Mouse (Mus musculus) lung, postnatal 0 days (tissue): ENCODE measurements at regions not wholly inside any gene's neighbourhood (a gene's known extent, or its start where the extent isn't known, plus 50 kb on each side); places are given as distances from the start of the nearest gene placed in this dataset.

Experiments used
- ATAC-seq: fragments of 200-750 bp; cut with Nextera tagmentation; 2 replicates; pipeline ENCODE4 v1.8.0; 2017; ENCODE audit warnings: moderate library complexity
- DNase-seq: peaks from one replicate; pipeline ENCODE4 v3.0.0-alpha.2; 2016; ENCODE audit warnings: low spot score
- H3K27ac ChIP-seq: fragments of 300-500 bp; sonication (generic); 2 replicates; pipeline ENCODE4 v1.5.1; 2014; ENCODE audit warnings: antibody characterized with exemption, mild to moderate bottlenecking, low read length, mixed read lengths
- H3K27me3 ChIP-seq: fragments of 300-500 bp; sonication (generic); replicated peaks from 2 replicates; pipeline ENCODE4 v1.6.1; 2014; ENCODE audit warnings: low read length, mixed read lengths; ENCODE audit not compliant: insufficient read depth
- H3K36me3 ChIP-seq: fragments of 300-500 bp; sonication (generic); 2 replicates; pipeline ENCODE4 v1.6.1; 2014; ENCODE audit warnings: low read length, mixed read lengths; ENCODE audit not compliant: insufficient read depth
- H3K4me1 ChIP-seq: fragments of 300-500 bp; sonication (generic); 2 replicates; pipeline ENCODE4 v1.6.1; 2014; ENCODE audit warnings: antibody characterized with exemption, low read depth, low read length, mixed read lengths; ENCODE audit not compliant: insufficient read depth
- H3K4me2 ChIP-seq: fragments of 300-500 bp; sonication (generic); replicated peaks from 2 replicates; pipeline ENCODE4 v1.6.1; 2014; ENCODE audit warnings: low read depth, mild to moderate bottlenecking, low read length, moderate library complexity, mixed read lengths
- H3K4me3 ChIP-seq: fragments of 300-500 bp; sonication (generic); 2 replicates; pipeline ENCODE4 v1.5.1; 2014; ENCODE audit warnings: low read depth, low read length
- H3K9ac ChIP-seq: fragments of 300-500 bp; sonication (generic); replicated peaks from 2 replicates; pipeline ENCODE4 v1.6.1; 2014; ENCODE audit warnings: low read depth, mild to moderate bottlenecking
- H3K9me3 ChIP-seq: fragments of 300-500 bp; sonication (generic); 2 replicates; pipeline ENCODE4 v1.6.1; 2016; ENCODE audit warnings: low read length, mixed read lengths
- CTCF ChIP-seq: IDR thresholded peaks from 2 replicates; pipeline ENCODE4 v1.5.1; 2016; ENCODE audit warnings: antibody characterized with exemption, mild to moderate bottlenecking
- EP300 ChIP-seq: IDR thresholded peaks from 2 replicates; pipeline ENCODE4 v1.6.1; 2016; ENCODE audit warnings: antibody characterized with exemption, mild to moderate bottlenecking, control low read depth
- WGBS: fragments of 180-500 bp; shearing (Covaris S2); extraction: QIAGEN DNeasy Blood & Tissue Kit; methylation state at CpG from one replicate; pipeline ENCODE4 v1.1.7; 2014; 5-methylcytosine and 5-hydroxymethylcytosine counted together

GRCm38 (mm10) chr8:44691140-44691539 is 244.1 kb upstream of the Fat1 start:
- DNase-seq: peak; percentile 30

GRCm38 (mm10) chr8:44692036-44692688 is 243.1 kb upstream of the Fat1 start:
- Histone ChIP-seq H3K27me3 (no peaks in the 10 kb centered on the region), H3K9me3 (no peaks in the 10 kb centered on the region), H3K27ac (no peak overlapping the region), H3K36me3 (no peaks in the 10 kb centered on the region), H3K9ac (no peak overlapping the region), H3K4me1 (no peaks in the 10 kb centered on the region), H3K4me3 (no peak overlapping the region), H3K4me2 (no peak overlapping the region)
- 57% methylated on average over 8 of the region's 8 CpGs for whole genome bisulfite sequencing
- no peak for ATAC-seq
- DNase-seq: no peak
- TF ChIP-seq CTCF: no peak
- no peak for TF ChIP-seq EP300

More at GRCm38 (mm10) chr8:44691140-44691539, 244.1 kb upstream of the Fat1 start:
- H3K27me3 ChIP-seq: no peaks in the 10 kb centered on the region
- H3K4me3 ChIP-seq: no peak overlapping the region
- no peak overlapping the region for H3K4me2 ChIP-seq
- ATAC-seq: peak; percentile 38; the same call in 1 of the 2 replicates
- WGBS: 12% methylated on average over 7 of the region's 7 CpGs
- H3K9me3 ChIP-seq: no peaks in the 10 kb centered on the region
- H3K4me1 ChIP-seq: no peaks in the 10 kb centered on the region
- no peak for TF ChIP-seq CTCF
- TF ChIP-seq EP300: no peak
- H3K9ac ChIP-seq: no peak overlapping the region
- H3K36me3 ChIP-seq: no peaks in the 10 kb centered on the region
- no peak overlapping the region for H3K27ac ChIP-seq

GRCm38 (mm10) chr8:44694861-44695260 is 240.4 kb upstream of the Fat1 start:
- Histone ChIP-seq H3K36me3 (no peaks in the 10 kb centered on the region), H3K4me1 (no peaks in the 10 kb centered on the region), H3K4me3 (no peak overlapping the region), H3K27me3 (no peaks in the 10 kb centered on the region), H3K9ac (no peak overlapping the region), H3K4me2 (no peak overlapping the region), H3K9me3 (no peaks in the 10 kb centered on the region), H3K27ac (no peak overlapping the region)
- WGBS: 20% methylated on average over 9 of the region's 9 CpGs
- DNase-seq (no peak), ATAC-seq (no peak)
- TF ChIP-seq EP300 (no peak), CTCF (no peak)

GRCm38 (mm10) chr8:44696066-44696853 is 239.0 kb upstream of the Fat1 start:
- H3K36me3 ChIP-seq: no peaks in the 10 kb centered on the region
- no peaks in the 10 kb centered on the region for H3K27me3 ChIP-seq
- H3K4me1 ChIP-seq: no peaks in the 10 kb centered on the region
- TF ChIP-seq EP300 (no peak), CTCF (no peak)
- no peak overlapping the region for H3K4me3 ChIP-seq
- no peaks in the 10 kb centered on the region for H3K9me3 ChIP-seq
- ATAC-seq (no peak), DNase-seq (peak; percentile 30)
- H3K27ac ChIP-seq: no peak overlapping the region
- no peak overlapping the region for H3K9ac ChIP-seq
- WGBS: 31% methylated on average over 9 of the region's 9 CpGs
- H3K4me2 ChIP-seq: no peak overlapping the region

- no peak overlapping the region for H3K27ac ChIP-seq
- H3K27me3 ChIP-seq: no peaks in the 10 kb centered on the region
- H3K9ac ChIP-seq: no peak overlapping the region
- H3K4me3 ChIP-seq: no peak overlapping the region
- H3K4me1 ChIP-seq: peaks cover 4% of the 10 kb centered on the region; the same call in 1 of the 2 replicates
- no peak for TF ChIP-seq EP300
- peak; percentile 40 for TF ChIP-seq CTCF
- DNase-seq (no peak), ATAC-seq (no peak)
- no peak overlapping the region for H3K4me2 ChIP-seq
- H3K36me3 ChIP-seq: no peaks in the 10 kb centered on the region
- no peaks in the 10 kb centered on the region for H3K9me3 ChIP-seq
- WGBS: 44% methylated on average over 18 of the region's 18 CpGs
These were observed 235.7 kb upstream of the Fat1 start for GRCm38 (mm10) chr8:44699384-44700105.
